Mouse (Mus musculus): ENCODE data around the gene Slco2b1.

Gene Slco2b1

GRCm38 (mm10) chr7:99663507-99664220, 47.5 kb downstream of the Slco2b1 start:
- in situ Hi-C loops (cut with MboI; ENCODE audit: low pct_unique_long_range_greater_than_20kb in 1 of 2, low sequenced_read_pairs in 2 of 2, unreplicated experiment in 1 of 2) = no loop called here

GRCm38 (mm10) chr7:99662311-99662710, 48.8 kb downstream of the Slco2b1 start:
- in situ Hi-C loops (cut with MboI; ENCODE audit: low pct_unique_long_range_greater_than_20kb in 1 of 2, low sequenced_read_pairs in 2 of 2, unreplicated experiment in 1 of 2) = no loop called here

GRCm38 (mm10) chr7:99661571-99662230, 49.4 kb downstream of the Slco2b1 start:
- in situ Hi-C loops (cut with MboI; ENCODE audit: low pct_unique_long_range_greater_than_20kb in 1 of 2, low sequenced_read_pairs in 2 of 2, unreplicated experiment in 1 of 2) = no loop called here

GRCm38 (mm10) chr7:99661071-99661470, 50.1 kb downstream of the Slco2b1 start:
- in situ Hi-C loops (cut with MboI; ENCODE audit: low pct_unique_long_range_greater_than_20kb in 1 of 2, low sequenced_read_pairs in 2 of 2, unreplicated experiment in 1 of 2) = no loop called here

- in situ Hi-C loops (cut with MboI; ENCODE audit: low pct_unique_long_range_greater_than_20kb in 1 of 2, low sequenced_read_pairs in 2 of 2, unreplicated experiment in 1 of 2) = no loop called here
These were observed 51.6 kb downstream of the Slco2b1 start for GRCm38 (mm10) chr7:99659379-99660029.

- in situ Hi-C loops (cut with MboI; ENCODE audit: low pct_unique_long_range_greater_than_20kb in 1 of 2, low sequenced_read_pairs in 2 of 2, unreplicated experiment in 1 of 2) = no loop called here
These were observed 56.9 kb downstream of the Slco2b1 start for GRCm38 (mm10) chr7:99654244-99654643.

GRCm38 (mm10) chr7:99649585-99649984, 61.6 kb downstream of the Slco2b1 start:
- in situ Hi-C loops (cut with MboI; ENCODE audit: low pct_unique_long_range_greater_than_20kb in 1 of 2, low sequenced_read_pairs in 2 of 2, unreplicated experiment in 1 of 2) = no loop called here

- in situ Hi-C loops (cut with MboI; ENCODE audit: low pct_unique_long_range_greater_than_20kb in 1 of 2, low sequenced_read_pairs in 2 of 2, unreplicated experiment in 1 of 2) = no loop called here
These were observed 62.5 kb downstream of the Slco2b1 start for GRCm38 (mm10) chr7:99648623-99649022.

GRCm38 (mm10) chr7:99644701-99645100, 66.4 kb downstream of the Slco2b1 start:
- in situ Hi-C loops (cut with MboI; ENCODE audit: low pct_unique_long_range_greater_than_20kb in 1 of 2, low sequenced_read_pairs in 2 of 2, unreplicated experiment in 1 of 2) = no loop called here

- in situ Hi-C loops (cut with MboI; ENCODE audit: low pct_unique_long_range_greater_than_20kb in 1 of 2, low sequenced_read_pairs in 2 of 2, unreplicated experiment in 1 of 2) = no loop called here
These were observed 69.1 kb downstream of the Slco2b1 start for GRCm38 (mm10) chr7:99642078-99642477.

- in situ Hi-C loops (cut with MboI; ENCODE audit: low pct_unique_long_range_greater_than_20kb in 1 of 2, low sequenced_read_pairs in 2 of 2, unreplicated experiment in 1 of 2) = no loop called here
These were observed 69.9 kb downstream of the Slco2b1 start for GRCm38 (mm10) chr7:99641245-99641644.

GRCm38 (mm10) chr7:99633966-99634665, 77.0 kb downstream of the Slco2b1 start:
- in situ Hi-C loops (cut with MboI; ENCODE audit: low pct_unique_long_range_greater_than_20kb in 1 of 2, low sequenced_read_pairs in 2 of 2, unreplicated experiment in 1 of 2) = loop anchor here in 1 of 2 experiments (5.0 kb wide), 1 partner anchor 158 kb away; no protein-coding TSS in a partner anchor

GRCm38 (mm10) chr7:99632286-99632685, 78.9 kb downstream of the Slco2b1 start:
- in situ Hi-C loops (cut with MboI; ENCODE audit: low pct_unique_long_range_greater_than_20kb in 1 of 2, low sequenced_read_pairs in 2 of 2, unreplicated experiment in 1 of 2) = loop anchor here in 1 of 2 experiments (5.0 kb wide), 1 partner anchor 160 kb away; no protein-coding TSS in a partner anchor

- in situ Hi-C loops (cut with MboI; ENCODE audit: low pct_unique_long_range_greater_than_20kb in 1 of 2, low sequenced_read_pairs in 2 of 2, unreplicated experiment in 1 of 2) = loop anchor here in 1 of 2 experiments (10.0 kb wide), 1 partner anchor 247 kb away; no protein-coding TSS in a partner anchor
These were observed 83.8 kb downstream of the Slco2b1 start for GRCm38 (mm10) chr7:99627366-99627765.

GRCm38 (mm10) chr7:99626376-99627270, 84.5 kb downstream of the Slco2b1 start, which contains the start of gene Tpbgl:
Tpbgl (minus strand) TSS chr7:99627103.
- in situ Hi-C loops (cut with MboI; ENCODE audit: low pct_unique_long_range_greater_than_20kb in 1 of 2, low sequenced_read_pairs in 2 of 2, unreplicated experiment in 1 of 2) = loop anchor here in 1 of 2 experiments (10.0 kb wide), 1 partner anchor 248 kb away; no protein-coding TSS in a partner anchor

GRCm38 (mm10) chr7:99625722-99626375, 85.3 kb downstream of the Slco2b1 start:
- in situ Hi-C loops (cut with MboI; ENCODE audit: low pct_unique_long_range_greater_than_20kb in 1 of 2, low sequenced_read_pairs in 2 of 2, unreplicated experiment in 1 of 2) = loop anchor here in 1 of 2 experiments (10.0 kb wide), 1 partner anchor 249 kb away; no protein-coding TSS in a partner anchor

GRCm38 (mm10) chr7:99618860-99619259, 92.3 kb downstream of the Slco2b1 start:
- in situ Hi-C loops (cut with MboI; ENCODE audit: low pct_unique_long_range_greater_than_20kb in 1 of 2, low sequenced_read_pairs in 2 of 2, unreplicated experiment in 1 of 2) = loop anchor here in 1 of 2 experiments (10.0 kb wide), 1 partner anchor 176 kb away; no protein-coding TSS in a partner anchor

Measured in mouse embryonic stem cell (cell line).